Mouse (Mus musculus) stomach, postnatal 0 days (tissue): ENCODE data around the gene Syk.

Experiments
- CTCF ChIP-seq: IDR thresholded peaks from 2 replicates; pipeline ENCODE4 v1.5.1; 2016; ENCODE audit warnings: antibody characterized with exemption, low read depth, mild to moderate bottlenecking, moderate library complexity
- EP300 ChIP-seq: optimal IDR thresholded peaks from 2 replicates; pipeline ENCODE3; 2016; ENCODE audit warnings: antibody characterized with exemption

DNA sequence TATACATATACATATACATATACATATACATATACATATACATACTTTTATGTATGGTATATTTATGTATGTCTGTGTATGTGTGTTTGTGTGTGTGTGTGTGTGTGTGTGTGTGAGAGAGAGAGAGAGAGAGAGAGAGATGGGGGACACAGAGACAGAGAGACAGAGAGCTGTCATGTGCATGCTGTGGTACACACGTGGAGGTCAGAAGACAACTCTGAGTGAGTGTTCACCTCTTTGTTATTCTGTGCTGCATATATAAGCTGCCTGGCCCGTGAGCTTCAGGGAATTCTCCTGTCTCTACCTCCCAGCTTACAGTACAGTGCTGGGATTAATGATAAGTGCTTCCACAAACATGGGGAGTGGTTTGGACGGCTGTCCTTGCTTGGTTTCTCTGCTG, 15.3 kb downstream of the Syk start:
- TF ChIP-seq CTCF, result no peak
- no peak for TF ChIP-seq EP300
